ENCODE assay signal across 8 mouse cellular contexts in genomic region chr7:105650639-105651435, GRCm38 (mm10). TPM values are rescaled to one million over a fixed set of nuclear protein-coding genes. Genes with fewer than 3 reads are reported as not detected.
A peak's percentile ranks its signal among the peaks of the same experiment; 100 is the strongest.
DNase-seq lines count a peak whose midpoint lies in the region; ATAC-seq and TF ChIP-seq lines count a peak whose summit lies in the region.

Dnhd1 (plus strand) TSS chr7:105650827.

- WGBS in forebrain, embryonic 10.5 days: 1% methylated on average over 17 of the region's 17 CpGs
- 2% methylated on average over 17 of the region's 17 CpGs for WGBS in heart, embryonic 16.5 days
- WGBS in lung, postnatal 0 days: 1% methylated on average over 17 of the region's 17 CpGs

- peak; percentile 5; the same call in 1 of the 2 replicates for TF ChIP-seq CTCF in G1E (IDR thresholded peaks at IDR 0.05; ENCODE audit: low read depth, low read length)
- peak; percentile 74 for TF ChIP-seq CTCF in lung, postnatal 0 days (IDR thresholded peaks at IDR 0.05)

- peak; percentile 89 for ATAC-seq in G1E (ENCODE audit: extremely low read depth, insufficient number of reproducible peaks, low FRiP score, poor library complexity, severe bottlenecking)
- ATAC-seq in heart, embryonic 16.5 days (replicated peaks; ENCODE audit: extremely low read depth, insufficient read depth, low FRiP score): peak; percentile 95
- peak; percentile 97 for ATAC-seq in lung, postnatal 0 days

- H3K9me3 ChIP-seq in G1E (replicated peaks): no peaks in the 10 kb centered on the region
- H3K9me3 ChIP-seq in forebrain, embryonic 10.5 days: no peaks in the 10 kb centered on the region
- H3K9me3 ChIP-seq in heart, embryonic 16.5 days (replicated peaks; ENCODE audit: control insufficient read depth, low read length): no peaks in the 10 kb centered on the region
- H3K9me3 ChIP-seq in lung, postnatal 0 days (ENCODE audit: low read length): no peaks in the 10 kb centered on the region

- peak within 1 kb of the TSS; percentile 96 for H3K4me2 ChIP-seq in heart, embryonic 16.5 days (ENCODE audit: low read depth, low read length)
- peak within 1 kb of the TSS; percentile 61 for H3K4me2 ChIP-seq in lung, postnatal 0 days (replicated peaks; ENCODE audit: low read depth, low read length)

- no peak for TF ChIP-seq EP300 in lung, postnatal 0 days (IDR thresholded peaks at IDR 0.05)

- H3K36me3 ChIP-seq in G1E (replicated peaks): peaks cover 18% of the 10 kb centered on the region
- peaks cover 4% of the 10 kb centered on the region for H3K36me3 ChIP-seq in forebrain, embryonic 10.5 days (replicated peaks)
- H3K36me3 ChIP-seq in heart, embryonic 16.5 days (ENCODE audit: control insufficient read depth, insufficient read depth): no peaks in the 10 kb centered on the region
- no peaks in the 10 kb centered on the region for H3K36me3 ChIP-seq in lung, postnatal 0 days (ENCODE audit: insufficient read depth, low read length)

- peak within 1 kb of the TSS; percentile 69 for H3K9ac ChIP-seq in heart, embryonic 16.5 days (ENCODE audit: low read length)
- 0 out of 2 replicates have a peak within 1 kb of the TSS, but pooled peaks have one; percentile 2 for H3K9ac ChIP-seq in lung, postnatal 0 days (replicated peaks; ENCODE audit: low read depth)

- peak within 1 kb of the TSS; percentile 65 for H3K4me3 ChIP-seq in G1E (ENCODE audit: low read depth, low read length)
- H3K4me3 ChIP-seq in forebrain, embryonic 10.5 days: peak within 1 kb of the TSS; percentile 51
- H3K4me3 ChIP-seq in heart, embryonic 16.5 days (ENCODE audit: low read length): peak within 1 kb of the TSS; percentile 56
- H3K4me3 ChIP-seq in lung, postnatal 0 days (ENCODE audit: low read depth, low read length): peak within 1 kb of the TSS; percentile 33

- H3K27me3 ChIP-seq in G1E (ENCODE audit: insufficient read depth, low read length): no peaks in the 10 kb centered on the region
- H3K27me3 ChIP-seq in forebrain, embryonic 10.5 days (ENCODE audit: poor library complexity, severe bottlenecking): no peaks in the 10 kb centered on the region
- no peaks in the 10 kb centered on the region for H3K27me3 ChIP-seq in heart, embryonic 16.5 days (ENCODE audit: control insufficient read depth, insufficient read depth, low read length)
- no peaks in the 10 kb centered on the region for H3K27me3 ChIP-seq in lung, postnatal 0 days (replicated peaks; ENCODE audit: insufficient read depth, low read length)

- H3K4me1 ChIP-seq in G1E (ENCODE audit: insufficient read depth, low read depth, low read length): peaks cover 12% of the 10 kb centered on the region
- H3K4me1 ChIP-seq in forebrain, embryonic 10.5 days: peaks cover 17% of the 10 kb centered on the region
- H3K4me1 ChIP-seq in heart, embryonic 16.5 days (ENCODE audit: control insufficient read depth, insufficient read depth, low read length): 0 out of 2 replicates have a peak, but pooled peaks cover 2% of the 10 kb centered on the region
- H3K4me1 ChIP-seq in lung, postnatal 0 days (ENCODE audit: insufficient read depth, low read depth, low read length): no peaks in the 10 kb centered on the region

- peak within 1 kb of the TSS; percentile 73 for H3K27ac ChIP-seq in forebrain, embryonic 10.5 days
- peak within 1 kb of the TSS; percentile 60; the same call in 1 of the 2 replicates for H3K27ac ChIP-seq in heart, embryonic 16.5 days (ENCODE audit: low read length)
- peak within 1 kb of the TSS; percentile 34 for H3K27ac ChIP-seq in lung, postnatal 0 days (ENCODE audit: low read length)

- DNase-seq in G1E (ENCODE audit: low spot score): peak; percentile 60
- DNase-seq in c-Kit-positive CD71-positive TER-119-positive erythroid progenitor cells, embryonic 14.5 days (ENCODE audit: low spot score): peak; percentile 58
- DNase-seq in forebrain, embryonic 10.5 days (ENCODE audit: extremely low spot score, low spot score): peak; percentile 74
- DNase-seq in kidney, postnatal 14 days: peak; percentile 90
- peak; percentile 94 for DNase-seq in lung, postnatal 0 days (ENCODE audit: low spot score)
- DNase-seq in ovary, adult 18-20 months (ENCODE audit: low spot score): peak; percentile 68
- peak; percentile 70 for DNase-seq in thymus, postnatal 25 days

RNA-seq across cellular contexts. Expression of gene Dnhd1, which starts in this region (rescaled TPM):
- total RNA-seq in G1E (2014; fragmentation: Nextera tagmentation) (2.2 and 2.9 TPM in 2 replicates), G1E (2017) (1.9 and 2.1 TPM in 2 replicates)
- 0.02 TPM in 1 of 2 replicates, not detected in the other for polyA plus RNA-seq in G1E (2012)
- polyA plus RNA-seq in forebrain, embryonic 10.5 days (2016; fragmentation: Nextera tagmentation; extraction: Ambion mirVana): 0.53 and 0.82 TPM in 2 replicates
- 0.38 and 0.49 TPM in 2 replicates for polyA plus RNA-seq in heart, embryonic 16.5 days (2015; fragmentation: Nextera tagmentation; extraction: Ambion mirVana)
- polyA plus RNA-seq in lung, postnatal 0 days (2015; fragmentation: Nextera tagmentation; extraction: Ambion mirVana): 0.60 and 0.79 TPM in 2 replicates

Comparison
In these comparisons a context has a peak if more than half of its experiments do, and no peak if none do; other contexts are left out.
1. Peak in every context shown above with its lines: DNase-seq, ATAC-seq, H3K4me3 ChIP-seq and H3K27ac ChIP-seq.
2. Peak in DNase-seq, H3K4me3 ChIP-seq and H3K27ac ChIP-seq in forebrain, embryonic 10.5 days; RNA of the gene not detected or under 1 TPM.
3. Peak in ATAC-seq, H3K4me3 ChIP-seq, H3K27ac ChIP-seq, H3K9ac ChIP-seq and H3K4me2 ChIP-seq in heart, embryonic 16.5 days; RNA of the gene not detected or under 1 TPM.
4. Peak in DNase-seq, ATAC-seq, H3K4me3 ChIP-seq, H3K27ac ChIP-seq, H3K9ac ChIP-seq and H3K4me2 ChIP-seq in lung, postnatal 0 days; RNA of the gene not detected or under 1 TPM.